Mouse (Mus musculus): Measurements from ENCODE around the gene Hsd17b2.

GRCm38 (mm10) chr8:117676460-117676859, 25.2 kb upstream of the Hsd17b2 start:
- TF ChIP-seq CTCF (IDR thresholded peaks at IDR 0.05; ENCODE audit: extremely low read depth, insufficient read depth, insufficient read length, insufficient replicate concordance) (no peak), POLR2A (IDR thresholded peaks at IDR 0.05; ENCODE audit: low read depth, low read length) (no peak)
